Mouse (Mus musculus): ENCODE results near the gene Gm9048.
"Not testable (repeated sequence)": the region's sequence is repeated elsewhere in the genome, so short reads cannot be mapped to it uniquely, and the experiment has no call there.

DNA sequence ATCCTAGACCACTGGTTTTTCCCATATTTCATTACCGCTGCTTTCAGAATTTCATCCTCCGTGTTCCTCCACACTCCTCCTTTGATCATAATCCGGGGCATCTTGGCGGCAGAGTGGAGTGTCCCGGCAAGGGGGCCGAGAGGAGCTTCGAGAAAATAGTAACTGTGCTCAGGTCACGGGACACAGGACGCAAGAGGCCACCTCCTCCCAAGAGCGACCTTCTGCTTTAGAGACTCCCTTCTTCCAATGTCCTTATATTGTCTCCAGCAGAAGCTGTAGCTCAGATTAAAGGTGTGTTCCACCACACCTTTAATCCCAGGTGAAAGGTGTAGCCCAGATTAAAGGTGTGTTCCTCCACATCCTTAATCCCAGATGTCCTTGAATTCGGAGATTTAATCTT, 21.6 kb downstream of the Gm9048 start, which contains the start of gene Gm9040:
- TF ChIP-seq POLR2A (IDR thresholded peaks at IDR 0.05; ENCODE audit: control insufficient read depth, low read depth, low read length); CTCF (IDR thresholded peaks at IDR 0.05; ENCODE audit: control insufficient read depth, insufficient read depth, insufficient replicate concordance, low read depth, low read length): not testable (repeated sequence)
